ENCODE assay signal across 22 mouse cellular contexts in the genomic region with DNA sequence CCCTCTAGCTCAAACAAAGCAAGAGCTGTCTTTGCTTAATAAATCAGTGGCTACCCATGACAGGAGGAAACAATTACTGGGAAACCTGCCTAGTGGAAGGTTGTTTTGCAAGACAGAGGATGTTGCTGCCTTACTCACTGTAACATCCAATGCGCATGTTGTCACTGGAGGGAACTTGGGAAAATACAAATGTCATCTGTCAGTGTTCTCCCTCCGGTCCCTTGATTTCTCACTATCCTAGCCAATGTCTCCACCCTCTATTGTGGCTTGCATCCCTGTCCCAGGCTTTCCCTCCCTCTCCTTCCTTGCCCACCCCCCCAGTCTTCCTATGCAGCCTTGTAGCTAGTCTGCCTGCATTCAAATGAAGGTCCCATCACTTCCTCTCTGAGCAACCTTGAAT. TPM values are rescaled to one million over a fixed set of nuclear protein-coding genes. Genes with fewer than 3 reads are reported as not detected.
DNase-seq lines count a peak whose midpoint lies in the region; ATAC-seq and TF ChIP-seq lines count a peak whose summit lies in the region.
"Had no signal": no experiment of that assay in that cellular context is flagged by ENCODE, and none has a peak within 500 bp of the region (broad histone marks: within the 10 kb centered on the region; RNA-seq: fewer than 3 reads in every experiment).

No protein-coding gene starts in this region.

- H3K4me2 ChIP-seq in intestine, embryonic 16.5 days (ENCODE audit: low read depth, low read length): no peak overlapping the region
- H3K4me2 ChIP-seq: forebrain, embryonic 15.5 days; heart, embryonic 13.5 days; hindbrain, embryonic 12.5 days; limb, embryonic 13.5 days; lung, embryonic 14.5 days had no signal

- no peak for ATAC-seq in intestine, embryonic 16.5 days
- ATAC-seq: forebrain, embryonic 15.5 days had no signal

- no peaks in the 10 kb centered on the region for H3K9me3 ChIP-seq in intestine, embryonic 16.5 days (ENCODE audit: control insufficient read depth, low read length)
- H3K9me3 ChIP-seq: forebrain, embryonic 15.5 days; heart, embryonic 13.5 days; hindbrain, embryonic 12.5 days; limb, embryonic 13.5 days had no signal

- H3K79me2 ChIP-seq in liver, adult 2 months (ENCODE audit: control insufficient read depth, insufficient read depth, low read length): no peaks in the 10 kb centered on the region

- H3K27ac ChIP-seq in liver, adult 2 months (replicated peaks; ENCODE audit: insufficient read depth, low read depth, low read length): no peak overlapping the region
- no peak overlapping the region for H3K27ac ChIP-seq in intestine, embryonic 16.5 days (ENCODE audit: low read length)
- H3K27ac ChIP-seq: forebrain, embryonic 15.5 days; heart, adult 2 months; heart, embryonic 13.5 days; hindbrain, embryonic 12.5 days; limb, embryonic 13.5 days; liver, embryonic 14.5 days had no signal

- WGBS in liver, adult 2 months: 63% methylated on average over 2 of the region's 2 CpGs
- 74% methylated on average over 2 of the region's 2 CpGs for WGBS in intestine, embryonic 16.5 days

- no peak overlapping the region for H3K4me3 ChIP-seq in liver, adult 2 months (ENCODE audit: insufficient read depth, low read depth, low read length)
- H3K4me3 ChIP-seq in intestine, embryonic 16.5 days (ENCODE audit: low read length): no peak overlapping the region
- H3K4me3 ChIP-seq: forebrain, embryonic 15.5 days; heart, adult 2 months; heart, embryonic 13.5 days; hindbrain, embryonic 12.5 days; limb, embryonic 13.5 days had no signal

- no peak overlapping the region for H3K9ac ChIP-seq in liver, adult 2 months (ENCODE audit: low read depth, low read length)
- no peak overlapping the region for H3K9ac ChIP-seq in intestine, embryonic 16.5 days (ENCODE audit: low read depth, low read length)
- H3K9ac ChIP-seq: forebrain, embryonic 15.5 days; heart, embryonic 13.5 days; hindbrain, embryonic 12.5 days; limb, embryonic 13.5 days; liver, embryonic 14.5 days; lung, embryonic 14.5 days had no signal

- peak; percentile 16 for DNase-seq in adrenal gland, adult 8-10 months
- no peak for DNase-seq in adrenal gland, postnatal 25 days
- peak; percentile 36 for DNase-seq in liver, adult 2 months (ENCODE audit: extremely low read depth, low read depth, low spot score)
- no peak for DNase-seq in liver
- DNase-seq in kidney, postnatal 10 days: peak; percentile 17
- no peak for DNase-seq in cerebellum, adult 18-20 months
- DNase-seq in thymus, postnatal 36 days: no peak
- DNase-seq: cerebellum, adult 8-10 months; cerebellum, postnatal 36 days; gastrocnemius, postnatal 14 days; heart, adult 2 months; heart, postnatal 14 days; layer of hippocampus, adult 9-11 months; lung, embryonic 14.5 days; midbrain, embryonic 14.5 days had no signal

- TF ChIP-seq POLR2A in liver, adult 2 months (IDR thresholded peaks at IDR 0.05; ENCODE audit: extremely low read depth, insufficient read depth, low read length): no peak

- TF ChIP-seq CTCF in liver, adult 2 months (IDR thresholded peaks at IDR 0.05; ENCODE audit: low read depth, low read length): no peak

- peaks cover 18% of the 10 kb centered on the region for H3K36me3 ChIP-seq in liver, adult 2 months (ENCODE audit: control insufficient read depth, insufficient read depth, low read length)
- 0 out of 2 replicates have a peak, but pooled peaks cover 3% of the 10 kb centered on the region for H3K36me3 ChIP-seq in intestine, embryonic 16.5 days (ENCODE audit: control insufficient read depth, insufficient read depth, low read length)
- H3K36me3 ChIP-seq: forebrain, embryonic 15.5 days; G1E; hindbrain, embryonic 12.5 days; limb, embryonic 13.5 days had no signal

- H3K27me3 ChIP-seq in liver, adult 2 months (ENCODE audit: control insufficient read depth, insufficient read depth, low read length): no peaks in the 10 kb centered on the region
- no peaks in the 10 kb centered on the region for H3K27me3 ChIP-seq in intestine, embryonic 16.5 days (replicated peaks; ENCODE audit: control insufficient read depth, insufficient read depth, low read length)
- H3K27me3 ChIP-seq: forebrain, embryonic 15.5 days; heart, embryonic 13.5 days; hindbrain, embryonic 12.5 days; limb, embryonic 13.5 days had no signal

- peaks cover 18% of the 10 kb centered on the region; the same call in 1 of the 2 replicates for H3K4me1 ChIP-seq in liver, adult 2 months (ENCODE audit: control insufficient read depth, insufficient read depth, low read length)
- H3K4me1 ChIP-seq in intestine, embryonic 16.5 days (ENCODE audit: control insufficient read depth, insufficient read depth, low read length): no peaks in the 10 kb centered on the region
- H3K4me1 ChIP-seq: forebrain, embryonic 15.5 days; hindbrain, embryonic 12.5 days; limb, embryonic 13.5 days had no signal

RNA-seq across cellular contexts. Expression of gene Enpep, which starts 36.6 kb away (rescaled TPM):
- 10 to 100 TPM; 11.5 to 20.7 (median 16.1) TPM for total RNA-seq in adrenal gland, adult 8-10 months (2022)
- total RNA-seq in adrenal gland, postnatal 25 days (2021): 10.9 and 11.7 TPM in 2 replicates
- total RNA-seq in liver, adult 2 months (2014; rRNA removed): 74.6 and 82.6 TPM in 2 replicates
- 21.1 TPM in 2 replicates for polyA plus RNA-seq in liver, adult 2 months (2012; rRNA removed)
- 143 and 194 TPM in 2 replicates for polyA plus RNA-seq in intestine, embryonic 16.5 days (2015; fragmentation: Nextera tagmentation; extraction: Ambion mirVana)
- polyA plus RNA-seq: G1E had no signal

Comparison
In these comparisons a context has a peak if more than half of its experiments do, and no peak if none do; other contexts are left out.
1. DNase-seq: peak in adrenal gland, adult 8-10 months (single experiment), liver, adult 2 months (single experiment) and kidney, postnatal 10 days (single experiment); none in adrenal gland, postnatal 25 days (single experiment), liver (single experiment), cerebellum, adult 18-20 months (0 of 2) and thymus, postnatal 36 days (0 of 2).